Mouse (Mus musculus) thymus, postnatal 10 days (tissue): ENCODE results near the gene Gm49358.

Experiments used
- DNase-seq, 2 experiments: peaks; one replicate each; pipeline ENCODE4 v3.0.0; 2021; ENCODE audit warnings: low spot score in 2 of 2

Gm49358 gene

GRCm38 (mm10) chr10:86814292-86815131, 50.7 kb downstream of the Gm49358 start:
- no peak for DNase-seq

- DNase-seq: no peak
Measured at GRCm38 (mm10) chr10:86815133-86815532, 51.4 kb downstream of the Gm49358 start.

GRCm38 (mm10) chr10:86819649-86820165, 55.9 kb downstream of the Gm49358 start:
- no peak for DNase-seq

- no peak for DNase-seq
Measured at GRCm38 (mm10) chr10:86821014-86821413, 57.2 kb downstream of the Gm49358 start.

GRCm38 (mm10) chr10:86824093-86824492, 60.3 kb downstream of the Gm49358 start:
- DNase-seq: no peak

GRCm38 (mm10) chr10:86824871-86825270, 61.1 kb downstream of the Gm49358 start:
- DNase-seq: no peak

- no peak for DNase-seq
Measured at GRCm38 (mm10) chr10:86825871-86826522, 62.2 kb downstream of the Gm49358 start.

- no peak for DNase-seq
Measured at GRCm38 (mm10) chr10:86826929-86827328, 63.2 kb downstream of the Gm49358 start.

- peak; percentile 11 to 12 for DNase-seq
Measured at GRCm38 (mm10) chr10:86828221-86829135, 64.7 kb downstream of the Gm49358 start.

GRCm38 (mm10) chr10:86829515-86829914, 65.7 kb downstream of the Gm49358 start:
- DNase-seq: no peak

GRCm38 (mm10) chr10:86836784-86837183, 73.0 kb downstream of the Gm49358 start:
- no peak for DNase-seq

- no peak for DNase-seq
Measured at GRCm38 (mm10) chr10:86838827-86839226, 75.1 kb downstream of the Gm49358 start.

GRCm38 (mm10) chr10:86842659-86843058, 78.9 kb downstream of the Gm49358 start:
- DNase-seq: no peak

GRCm38 (mm10) chr10:86846926-86847467, 83.2 kb downstream of the Gm49358 start:
- DNase-seq: no peak

- no peak for DNase-seq
Measured at GRCm38 (mm10) chr10:86849087-86849486, 85.3 kb downstream of the Gm49358 start.

- DNase-seq: no peak
Measured at GRCm38 (mm10) chr10:86849508-86849907, 85.7 kb downstream of the Gm49358 start.

- DNase-seq: no peak
Measured at GRCm38 (mm10) chr10:86852160-86852559, 88.4 kb downstream of the Gm49358 start.

- DNase-seq: no peak
Measured at GRCm38 (mm10) chr10:86853433-86853832, 89.7 kb downstream of the Gm49358 start.

GRCm38 (mm10) chr10:86860396-86860795, 96.6 kb downstream of the Gm49358 start:
- DNase-seq: no peak

- DNase-seq: no peak
Measured at GRCm38 (mm10) chr10:86862496-86862895, 98.7 kb downstream of the Gm49358 start.

- no peak for DNase-seq
Measured at GRCm38 (mm10) chr10:86863429-86863828, 99.7 kb downstream of the Gm49358 start.
